Mouse (Mus musculus): ENCODE data around the gene Gk5. TPM values are rescaled to one million over a fixed set of nuclear protein-coding genes. Genes with fewer than 3 reads are reported as not detected.
"Not testable (repeated sequence)": the region's sequence is repeated elsewhere in the genome, so short reads cannot be mapped to it uniquely, and the experiment has no call there.

Gene Gk5
- total RNA-seq, 1 experiment from 2014 or later, result 12.0 TPM

- no peak for DNase-seq
These were observed 25.7 kb downstream of the Gk5 start for GRCm38 (mm10) chr9:96144883-96145282.

GRCm38 (mm10) chr9:96152801-96153200 lies 33.6 kb downstream of the Gk5 start:
- DNase-seq, result no peak

- DNase-seq, result no peak
These were observed 39.3 kb downstream of the Gk5 start for GRCm38 (mm10) chr9:96158431-96158830.

GRCm38 (mm10) chr9:96159047-96159446 lies 39.9 kb downstream of the Gk5 start:
- no peak for DNase-seq

- DNase-seq, result no peak
These were observed 41.6 kb downstream of the Gk5 start for GRCm38 (mm10) chr9:96160767-96161166.

- DNase-seq, result no peak
These were observed 43.3 kb downstream of the Gk5 start for GRCm38 (mm10) chr9:96162421-96162820.

- DNase-seq, result no peak
These were observed 44.3 kb downstream of the Gk5 start for GRCm38 (mm10) chr9:96163443-96163842.

- DNase-seq, result not testable (repeated sequence)
These were observed 44.8 kb downstream of the Gk5 start for GRCm38 (mm10) chr9:96163983-96164382.

GRCm38 (mm10) chr9:96167168-96167585 lies 48.0 kb downstream of the Gk5 start:
- peak; percentile 81 for DNase-seq

GRCm38 (mm10) chr9:96170600-96170999 lies 51.4 kb downstream of the Gk5 start:
- DNase-seq, result no peak

GRCm38 (mm10) chr9:96184909-96185308 lies 65.7 kb downstream of the Gk5 start:
- DNase-seq, result no peak

GRCm38 (mm10) chr9:96186701-96187100 lies 67.5 kb downstream of the Gk5 start:
- DNase-seq, result no peak

GRCm38 (mm10) chr9:96195885-96196622 lies 76.9 kb downstream of the Gk5 start, which contains the start of gene Tfdp2:
Tfdp2 (plus strand) TSS chr9:96196275.
- peak; percentile 92 for DNase-seq

GRCm38 (mm10) chr9:96196636-96197181 lies 77.5 kb downstream of the Gk5 start:
- peak; percentile 49 for DNase-seq

GRCm38 (mm10) chr9:96197806-96198205 lies 78.6 kb downstream of the Gk5 start:
- no peak for DNase-seq

GRCm38 (mm10) chr9:96203663-96204062 lies 84.5 kb downstream of the Gk5 start:
- DNase-seq, result no peak

- DNase-seq, result no peak
These were observed 88.3 kb downstream of the Gk5 start for GRCm38 (mm10) chr9:96207428-96207827.

- DNase-seq, result no peak
These were observed 94.0 kb downstream of the Gk5 start for GRCm38 (mm10) chr9:96213036-96213645.

- DNase-seq, result no peak
These were observed 95.0 kb downstream of the Gk5 start for GRCm38 (mm10) chr9:96214171-96214570.

GRCm38 (mm10) chr9:96217299-96217698 lies 98.1 kb downstream of the Gk5 start:
- no peak for DNase-seq

- DNase-seq, result no peak
These were observed 98.6 kb downstream of the Gk5 start for GRCm38 (mm10) chr9:96217799-96218198.

GRCm38 (mm10) chr9:96219114-96219669 lies 100.0 kb downstream of the Gk5 start:
- DNase-seq, result no peak

GRCm38 (mm10) chr9:96220419-96220818 lies 101.3 kb downstream of the Gk5 start:
- no peak for DNase-seq
